Mouse (Mus musculus) testis, adult 2 months (tissue): Measurements from ENCODE around the gene Serpina3j.

Experiments
- CTCF ChIP-seq: fragments of 200-500 bp; IDR thresholded peaks from 2 replicates; pipeline ENCODE4 v1.5.1; 2012; ENCODE audit warnings: low read depth, mild to moderate bottlenecking, inconsistent platforms, low read length, moderate library complexity; ENCODE audit not compliant: control insufficient read depth, insufficient read depth, insufficient replicate concordance
- POLR2A ChIP-seq: fragments of 200-500 bp; IDR thresholded peaks from 2 replicates; pipeline ENCODE4 v1.6.1; 2012; ENCODE audit warnings: low read depth, mild to moderate bottlenecking, inconsistent platforms, low read length, moderate library complexity; ENCODE audit not compliant: control insufficient read depth

DNA sequence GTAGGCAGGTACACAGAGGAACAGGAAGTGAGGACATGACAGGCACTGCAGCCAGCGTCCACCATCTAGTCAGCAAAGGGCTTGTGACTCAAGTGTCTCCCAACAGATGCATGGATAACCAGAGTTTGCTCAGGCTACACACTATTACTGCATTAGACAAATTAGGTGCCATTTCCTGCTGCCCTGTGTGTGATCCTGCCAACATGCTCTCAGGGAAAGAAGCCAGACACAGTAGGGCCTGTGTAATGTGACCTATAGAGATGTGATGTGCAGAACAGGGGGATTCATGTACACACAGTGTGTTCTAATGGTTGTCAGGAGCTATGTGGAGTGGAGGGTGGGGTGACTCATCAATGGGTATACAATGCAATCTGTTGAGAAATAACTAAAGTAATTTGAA lies 8.1 kb downstream of the Serpina3j start:
- no peak for TF ChIP-seq CTCF
- no peak for TF ChIP-seq POLR2A
